Mouse (Mus musculus) urinary bladder, postnatal 4 days (tissue): Measurements from ENCODE around the gene Igsf8.
A peak's percentile ranks its signal among the peaks of the same experiment; 100 is the strongest.

Source experiments
- DNase-seq, 2 experiments: peaks; one replicate each; pipeline ENCODE4 v3.0.0; 2021 to 2022; ENCODE audit warnings: low spot score in 2 of 2

The Igsf8 gene

DNA sequence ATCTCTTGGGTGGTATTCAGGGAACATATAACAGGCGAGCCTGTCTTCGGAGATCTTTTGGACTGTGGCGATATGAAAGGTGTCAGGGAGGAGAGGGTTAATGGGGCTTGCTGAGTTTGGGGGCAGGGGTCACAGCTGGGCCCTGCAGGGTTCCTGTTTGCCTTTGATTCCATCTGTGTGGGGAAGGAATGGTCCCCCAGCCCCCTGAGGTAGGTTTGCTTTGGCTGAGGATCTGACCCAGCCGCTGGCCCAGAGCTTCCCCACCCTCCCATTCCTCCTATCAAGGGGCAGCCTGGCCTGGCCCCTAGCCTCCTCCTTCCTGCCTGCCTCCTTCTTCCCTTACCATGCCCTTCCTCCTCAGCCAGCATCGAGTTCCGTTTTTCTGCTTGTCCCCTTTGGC, 41.4 kb downstream of the Igsf8 start:
- no peak for DNase-seq

DNA sequence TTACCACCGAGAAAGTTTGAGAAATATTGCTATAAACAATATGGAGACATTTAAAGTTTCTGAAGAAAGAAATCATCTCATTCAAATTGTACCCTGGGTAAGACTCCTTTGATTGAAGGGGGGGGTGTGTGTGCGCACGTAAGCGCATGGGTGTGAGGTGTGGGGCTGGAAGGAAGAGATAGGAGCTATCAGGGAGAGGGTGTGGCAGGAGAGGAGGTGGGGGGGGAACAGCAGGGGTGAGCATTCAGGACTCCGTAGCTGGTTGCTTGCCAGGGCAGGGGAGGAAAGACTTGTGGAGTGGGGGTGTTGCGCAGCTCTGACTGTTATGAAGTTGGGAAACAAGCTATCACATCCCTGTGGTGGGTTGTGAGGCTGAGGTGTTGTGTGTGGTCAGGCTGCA, 43.0 kb downstream of the Igsf8 start:
- DNase-seq = no peak

DNA sequence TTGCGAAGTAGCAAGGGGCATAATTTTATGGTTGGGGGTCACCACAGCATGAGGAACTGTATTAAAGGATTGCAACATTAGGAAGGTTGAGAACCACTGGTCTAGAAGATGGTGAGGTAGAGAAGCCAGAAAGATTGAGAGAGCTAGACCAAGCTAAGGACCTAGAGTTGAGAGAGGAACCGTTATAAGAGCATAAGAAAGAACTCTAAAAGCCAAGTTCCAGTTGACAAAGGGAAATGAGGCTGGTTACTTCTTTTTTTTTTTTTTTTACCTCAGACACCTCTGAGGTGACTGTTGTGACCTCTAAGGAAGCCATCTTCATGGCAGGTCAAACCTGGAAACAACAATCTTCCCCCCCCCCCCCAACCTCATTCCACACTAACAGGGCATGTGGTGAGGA, 43.7 kb downstream of the Igsf8 start:
- no peak for DNase-seq

DNA sequence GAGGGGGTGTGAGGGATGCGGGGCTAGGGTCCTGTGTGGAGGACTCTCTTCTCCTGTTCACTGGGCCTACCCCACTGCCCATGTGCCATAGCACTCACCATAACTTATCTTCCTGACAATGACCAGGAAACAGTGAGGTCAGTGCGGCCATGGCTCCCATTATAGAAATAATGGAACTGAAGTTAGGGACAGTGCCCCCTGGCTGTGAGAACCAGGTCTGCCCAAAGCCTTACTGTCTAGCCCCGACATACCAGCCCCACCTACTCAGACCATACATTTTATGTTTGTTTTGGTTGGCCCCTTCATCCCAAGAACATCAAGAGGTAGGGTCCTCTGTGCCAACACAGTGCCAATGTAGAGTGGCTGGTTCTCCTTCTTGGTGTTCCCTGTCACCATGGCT, 44.2 kb downstream of the Igsf8 start:
- no peak for DNase-seq

DNA sequence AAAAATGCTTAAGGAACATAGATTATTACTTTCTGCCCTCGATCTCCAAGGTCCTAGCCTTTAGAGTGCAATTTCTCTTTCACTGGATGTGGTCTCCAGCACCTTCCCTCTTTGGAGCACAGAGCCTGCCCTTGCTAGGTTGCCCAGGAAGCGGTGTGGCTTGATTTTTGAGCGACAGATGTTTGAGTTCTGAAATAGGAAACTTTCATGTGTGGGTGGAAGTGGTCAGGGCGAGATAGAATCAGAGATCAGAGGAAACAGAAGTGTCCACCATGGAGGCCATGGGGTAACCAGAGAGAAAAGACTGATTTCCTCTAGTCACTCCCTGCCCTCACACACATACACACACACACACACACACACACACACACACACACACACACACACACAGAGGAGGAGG, 44.8 kb downstream of the Igsf8 start:
- DNase-seq = no peak

DNA sequence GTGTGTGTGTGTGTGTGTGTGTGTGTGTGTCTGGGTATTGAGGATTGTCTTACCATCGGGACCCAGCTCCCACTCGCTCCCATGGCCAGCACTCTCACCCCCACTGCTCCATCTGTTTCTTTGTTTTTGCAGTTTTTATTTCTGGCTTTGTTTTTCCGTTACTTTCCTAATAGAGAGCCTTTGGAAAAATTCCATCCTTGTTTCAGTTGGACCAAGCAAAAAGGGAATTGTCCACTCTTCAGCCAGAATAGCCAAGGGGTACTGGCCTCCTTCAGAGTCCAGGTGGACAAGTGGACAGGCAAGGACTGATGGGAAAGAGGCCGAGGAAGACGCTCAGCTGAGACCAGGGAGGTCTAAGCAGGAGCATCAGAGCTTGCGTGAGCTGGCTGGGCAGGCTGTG, 45.4 kb downstream of the Igsf8 start:
- no peak for DNase-seq

DNA sequence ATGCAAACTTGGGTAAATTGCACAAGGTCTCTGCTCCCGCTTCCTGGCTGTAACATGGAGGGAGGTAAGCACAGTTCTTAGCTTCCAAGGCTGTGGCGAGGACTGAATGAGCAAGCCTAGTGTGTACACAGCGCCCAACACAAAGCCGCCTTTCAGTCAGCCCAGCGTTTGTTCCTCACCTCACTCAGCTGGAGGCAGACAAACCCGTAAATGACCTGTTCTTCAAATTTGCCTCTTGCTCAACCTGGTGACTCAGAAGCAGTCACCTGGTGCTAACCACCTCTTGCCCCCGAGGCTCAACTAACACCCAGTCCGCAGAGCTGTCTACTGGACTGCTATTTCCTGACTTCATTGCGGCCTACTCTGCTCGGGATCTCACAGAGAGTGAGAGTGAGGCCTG, 46.5 kb downstream of the Igsf8 start:
- no peak for DNase-seq

DNA sequence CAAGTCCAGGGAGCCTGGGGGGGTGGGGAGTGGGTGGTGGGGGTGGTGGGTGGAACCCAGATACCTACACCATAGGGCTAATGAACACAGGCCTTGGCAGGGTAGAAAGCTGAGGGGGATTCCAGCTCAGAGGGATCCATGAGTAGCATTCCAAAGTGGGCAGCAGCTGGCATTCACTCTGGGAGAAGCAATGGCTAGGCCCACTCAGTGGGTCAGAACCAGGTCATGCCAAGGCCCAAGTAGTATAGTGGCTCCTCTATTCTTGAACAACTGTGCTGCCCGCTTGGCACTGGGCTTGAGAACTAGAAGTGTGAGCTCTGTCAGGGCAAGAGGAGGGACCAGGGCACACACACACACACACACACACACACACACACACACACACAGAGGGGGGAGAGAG, 47.0 kb downstream of the Igsf8 start:
- no peak for DNase-seq

DNA sequence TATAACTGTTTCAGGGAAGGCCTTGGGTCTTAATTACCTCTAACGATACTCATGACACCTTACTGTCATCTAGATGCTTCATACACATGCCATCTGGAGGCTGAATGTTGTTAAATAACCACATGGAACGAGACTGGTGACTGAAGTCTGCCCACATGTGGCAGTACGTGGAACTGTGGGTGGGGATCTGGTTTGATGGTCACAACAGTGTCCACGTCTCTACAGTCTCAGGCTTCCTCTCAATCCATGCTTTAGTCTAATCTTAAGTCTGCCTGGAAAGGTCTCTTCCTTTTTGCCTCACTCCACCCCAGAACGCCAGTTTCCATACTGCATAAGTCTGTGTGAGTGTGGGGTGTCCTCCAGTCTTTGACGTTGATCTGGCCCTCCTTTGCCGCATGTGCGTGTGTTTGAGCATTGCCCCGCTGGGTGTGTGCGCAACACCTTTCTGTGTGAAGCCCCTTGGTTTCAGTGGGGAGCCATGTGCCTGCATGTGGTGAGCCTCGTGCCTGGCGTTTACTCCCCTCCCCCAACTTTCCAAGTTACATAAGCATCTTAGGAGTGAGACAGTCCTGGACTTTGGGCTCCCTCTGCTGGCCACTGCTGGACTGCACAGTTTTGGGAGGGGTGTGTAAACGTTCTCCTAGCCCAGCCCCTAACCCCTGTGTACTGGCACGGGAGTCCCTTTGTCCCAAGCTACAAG, 48.4 kb downstream of the Igsf8 start:
- peak; percentile 86 to 93 for DNase-seq

DNA sequence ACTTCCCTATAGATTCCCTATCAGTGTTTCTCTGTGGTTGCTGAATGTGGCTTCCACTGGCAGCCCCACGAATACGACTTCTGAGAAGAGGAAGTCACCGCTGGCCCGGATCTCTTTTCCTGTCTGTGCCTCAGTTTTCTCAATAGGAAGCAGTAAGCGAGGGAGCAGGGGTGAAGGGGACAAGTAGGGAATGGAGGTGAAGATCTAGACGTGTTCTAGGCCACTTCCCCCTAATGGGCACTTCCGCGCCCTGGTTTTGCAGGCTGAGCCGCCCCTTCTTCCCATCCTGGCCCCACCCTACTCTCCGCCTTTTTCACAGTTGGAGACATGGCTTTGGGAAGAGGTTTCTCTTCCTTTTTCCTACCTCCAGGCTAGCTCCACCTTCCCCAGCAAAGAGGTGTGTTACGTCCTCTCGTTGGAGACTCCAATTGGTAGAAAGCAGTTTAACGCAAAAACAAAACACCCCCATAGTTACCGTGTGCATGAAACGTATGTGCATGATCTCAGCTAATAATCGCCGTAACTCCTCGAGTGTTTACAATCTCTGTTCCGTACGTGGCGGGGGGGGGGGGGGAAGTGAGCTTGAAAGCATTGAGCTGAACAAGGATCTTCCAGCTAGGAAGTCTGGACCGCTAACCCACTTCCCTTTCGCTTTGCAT, 49.9 kb downstream of the Igsf8 start:
- peak in 1 of 2 experiments; percentile 53 for DNase-seq

DNA sequence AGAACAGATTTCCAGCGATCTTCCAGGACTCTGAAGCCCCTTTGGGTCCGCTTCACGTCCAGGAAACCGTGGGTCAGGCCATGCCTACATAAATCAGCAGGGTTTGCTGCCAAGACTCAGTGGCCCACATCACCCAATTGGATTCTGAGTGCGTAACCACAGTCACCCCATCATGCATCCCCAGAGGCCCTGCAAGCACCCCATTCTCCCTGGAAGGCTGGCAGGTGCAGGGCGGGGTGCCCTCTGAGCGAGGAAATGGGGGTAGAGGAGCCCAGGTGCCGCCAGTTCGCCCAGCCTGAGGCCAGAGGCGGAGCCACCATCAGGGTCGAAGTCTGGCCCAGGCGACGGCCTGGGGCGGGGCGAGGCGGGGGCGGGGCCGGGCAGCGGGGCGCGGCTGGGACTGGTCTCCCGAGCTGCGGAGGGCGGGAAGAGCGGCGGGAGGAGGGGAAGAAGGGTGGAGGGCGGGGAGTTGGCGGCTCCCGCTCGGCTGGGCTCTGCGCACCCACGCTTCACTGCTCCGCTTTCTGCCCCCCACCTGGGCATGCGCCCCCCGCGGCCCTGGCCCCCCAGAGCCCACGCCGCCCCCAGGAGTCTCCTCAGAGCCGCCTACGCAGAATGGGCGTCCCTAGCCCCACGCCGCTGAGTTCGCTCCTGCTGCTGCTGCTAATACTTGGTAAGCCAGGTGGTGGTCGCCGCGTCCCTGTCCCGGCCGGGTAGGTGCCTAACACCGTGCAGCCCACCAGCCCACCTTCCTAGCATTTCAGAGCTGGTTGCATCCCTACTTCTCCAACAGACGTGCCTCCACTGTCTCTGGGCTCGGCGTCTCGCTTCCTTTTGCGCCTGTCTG, 50.7 kb downstream of the Igsf8 start:
- DNase-seq = peak; percentile 87

DNA sequence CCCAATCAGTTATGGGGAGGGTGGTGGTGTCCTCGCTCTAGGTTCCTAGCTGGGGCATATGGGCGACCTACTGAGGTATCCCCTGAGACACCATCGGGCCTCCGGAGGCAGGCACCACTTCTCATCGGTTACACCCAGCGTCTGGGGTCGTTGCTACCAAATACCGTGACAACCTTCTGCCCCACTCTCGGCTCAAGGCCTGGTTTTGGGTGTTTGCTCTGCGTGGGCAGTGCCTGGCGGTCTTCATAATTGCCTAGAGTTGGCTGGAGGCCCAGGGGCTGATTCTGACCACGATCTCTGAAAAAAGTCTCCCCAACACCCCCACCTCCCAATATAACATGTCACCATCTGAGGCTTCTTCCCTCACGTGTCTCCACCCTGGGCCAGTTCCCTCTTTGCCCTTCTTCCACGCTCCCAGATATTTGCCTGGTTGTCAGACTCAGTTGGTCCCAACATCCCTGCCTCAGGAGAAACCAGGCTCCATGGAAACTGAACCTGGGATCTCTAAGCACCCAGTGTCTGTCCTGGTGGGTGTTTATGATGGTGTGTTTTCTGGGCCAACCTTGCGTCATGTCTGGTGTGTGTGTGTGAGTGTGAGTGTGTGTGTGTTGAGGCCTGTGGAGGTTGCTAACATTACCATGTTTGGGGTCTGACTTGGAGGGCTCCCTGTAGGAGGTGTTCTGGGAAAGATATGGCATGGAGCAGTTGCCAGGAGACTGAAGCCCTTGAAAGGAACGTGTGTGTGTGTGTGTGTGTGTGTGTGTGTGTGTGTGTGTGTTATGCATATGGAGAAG, 51.5 kb downstream of the Igsf8 start:
- DNase-seq = no peak

DNA sequence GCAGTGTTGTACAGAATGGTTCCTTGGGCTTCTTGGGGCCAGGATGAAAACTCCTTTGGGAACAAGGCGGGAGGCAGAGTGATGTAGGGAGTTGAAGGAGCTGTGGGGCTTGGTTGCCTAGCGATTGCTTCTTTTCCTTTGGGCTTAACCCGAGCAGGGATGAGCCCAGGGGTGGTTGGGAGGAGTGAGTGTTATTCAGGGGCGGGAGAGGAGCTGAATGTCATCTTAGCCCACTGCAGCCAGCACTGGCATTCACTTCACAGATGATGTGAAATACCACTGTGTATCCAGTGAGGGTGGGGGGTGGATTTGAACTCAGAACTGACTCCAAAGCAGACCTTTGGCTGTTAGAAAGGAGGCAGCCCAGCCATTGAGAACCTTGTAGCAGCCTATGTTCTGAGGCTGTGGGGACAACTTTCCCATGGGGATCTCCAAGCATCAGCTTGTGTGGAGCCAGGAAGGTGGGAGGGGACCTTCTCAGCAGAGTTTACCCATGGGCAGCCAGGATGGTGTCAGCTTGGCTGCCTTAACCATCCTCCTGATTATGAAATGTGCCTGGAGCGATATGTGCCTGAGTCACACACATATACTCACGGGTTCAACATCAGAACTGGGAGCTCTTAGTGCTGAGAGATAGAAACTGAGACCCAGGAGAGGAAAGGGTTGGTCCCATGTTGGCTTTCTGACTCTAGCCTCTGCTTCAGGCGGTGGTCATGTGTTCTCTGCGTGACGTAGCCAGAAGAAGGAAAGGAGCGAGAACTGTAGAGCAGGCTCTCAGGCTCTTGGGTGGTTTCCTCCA, 52.4 kb downstream of the Igsf8 start:
- no peak for DNase-seq

DNA sequence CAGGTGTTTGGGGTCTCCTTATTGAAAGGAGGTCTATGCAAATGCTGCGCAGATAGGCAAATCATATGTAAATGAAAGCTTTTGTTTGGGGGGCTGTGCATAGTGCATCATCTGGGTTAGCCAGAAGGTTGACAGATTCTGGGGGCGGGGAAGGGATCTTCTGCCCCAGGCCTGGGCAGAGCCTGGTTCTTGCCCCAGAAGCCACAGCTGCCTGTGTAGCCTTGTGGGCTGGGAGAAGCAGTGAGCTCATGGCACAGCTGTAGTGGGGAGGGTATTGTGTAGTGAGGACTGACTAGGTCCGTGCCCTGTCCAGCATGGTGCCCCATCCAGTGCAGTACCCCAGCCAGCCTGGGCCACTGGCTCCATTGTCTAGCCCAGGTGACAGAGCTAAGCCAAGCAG, 53.5 kb downstream of the Igsf8 start:
- no peak for DNase-seq

DNA sequence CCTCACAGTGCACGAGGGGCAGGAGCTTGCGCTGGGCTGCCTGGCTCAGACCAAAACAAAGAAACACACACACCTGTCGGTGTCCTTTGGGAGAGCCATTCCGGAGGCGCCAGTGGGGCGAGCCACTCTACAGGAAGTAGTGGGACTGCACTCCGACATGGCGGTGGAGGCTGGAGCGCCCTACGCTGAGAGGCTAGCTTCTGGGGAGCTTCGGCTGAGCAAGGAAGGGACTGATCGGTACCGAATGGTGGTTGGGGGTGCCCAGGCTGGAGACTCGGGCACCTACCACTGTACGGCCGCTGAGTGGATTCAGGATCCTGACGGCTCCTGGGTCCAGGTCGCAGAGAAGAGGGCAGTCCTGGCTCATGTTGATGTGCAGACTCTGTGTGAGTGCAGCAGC, 56.0 kb downstream of the Igsf8 start:
- DNase-seq = no peak

DNA sequence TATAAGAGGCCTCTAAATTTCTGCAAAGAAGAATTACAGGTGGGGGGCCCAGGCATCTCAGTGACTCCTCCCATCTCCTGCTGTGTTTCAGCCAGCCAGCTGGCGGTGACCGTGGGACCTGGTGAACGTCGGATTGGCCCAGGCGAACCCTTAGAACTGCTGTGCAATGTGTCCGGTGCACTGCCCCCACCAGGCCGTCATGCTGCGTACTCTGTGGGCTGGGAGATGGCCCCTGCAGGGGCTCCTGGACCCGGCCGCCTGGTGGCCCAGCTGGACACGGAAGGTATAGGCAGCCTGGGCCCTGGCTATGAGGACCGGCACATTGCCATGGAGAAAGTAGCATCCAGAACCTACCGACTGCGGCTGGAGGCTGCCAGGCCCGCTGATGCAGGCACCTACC, 56.5 kb downstream of the Igsf8 start:
- no peak for DNase-seq

DNA sequence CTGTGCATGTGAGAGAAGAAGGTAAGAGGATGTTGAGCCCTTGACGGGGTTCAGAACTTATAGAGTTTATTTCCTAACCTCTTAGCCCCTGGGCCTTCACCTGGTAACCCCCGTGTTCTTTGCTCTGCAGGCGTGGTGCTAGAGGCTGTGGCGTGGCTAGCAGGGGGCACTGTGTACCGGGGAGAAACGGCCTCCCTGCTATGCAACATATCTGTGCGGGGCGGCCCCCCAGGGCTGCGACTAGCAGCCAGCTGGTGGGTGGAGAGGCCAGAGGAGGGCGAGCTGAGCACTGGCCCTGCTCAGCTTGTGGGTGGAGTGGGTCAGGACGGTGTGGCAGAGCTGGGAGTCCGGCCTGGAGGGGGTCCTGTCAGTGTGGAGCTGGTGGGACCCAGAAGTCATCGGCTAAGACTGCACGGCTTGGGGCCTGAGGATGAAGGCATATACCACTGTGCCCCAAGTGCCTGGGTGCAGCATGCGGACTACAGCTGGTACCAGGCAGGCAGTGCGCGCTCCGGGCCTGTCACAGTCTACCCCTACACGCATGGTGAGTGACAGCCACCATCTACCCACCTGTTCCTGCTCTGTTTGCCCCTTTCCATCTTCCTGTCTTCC, 57.1 kb downstream of the Igsf8 start:
- no peak for DNase-seq

DNA sequence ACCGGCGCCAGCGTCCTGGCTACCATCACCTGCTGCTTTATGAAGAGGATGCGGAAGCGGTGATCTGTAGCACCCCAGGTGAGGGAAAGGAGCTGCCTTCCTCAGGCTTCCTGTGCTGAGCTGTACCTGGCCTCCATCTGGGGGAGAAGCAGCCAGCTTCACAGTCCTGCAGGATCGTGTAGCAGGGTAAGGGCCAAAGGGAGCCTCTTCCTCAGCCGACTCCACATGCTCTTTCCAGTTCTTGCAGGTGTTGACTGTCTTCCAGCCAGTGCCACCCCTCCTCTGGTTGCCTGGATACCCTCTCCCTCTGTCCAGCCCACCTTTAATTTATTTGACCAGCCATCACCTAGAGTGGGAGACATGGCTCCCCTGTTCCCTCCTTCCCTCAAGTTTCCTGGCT, 57.9 kb downstream of the Igsf8 start:
- DNase-seq = no peak

DNA sequence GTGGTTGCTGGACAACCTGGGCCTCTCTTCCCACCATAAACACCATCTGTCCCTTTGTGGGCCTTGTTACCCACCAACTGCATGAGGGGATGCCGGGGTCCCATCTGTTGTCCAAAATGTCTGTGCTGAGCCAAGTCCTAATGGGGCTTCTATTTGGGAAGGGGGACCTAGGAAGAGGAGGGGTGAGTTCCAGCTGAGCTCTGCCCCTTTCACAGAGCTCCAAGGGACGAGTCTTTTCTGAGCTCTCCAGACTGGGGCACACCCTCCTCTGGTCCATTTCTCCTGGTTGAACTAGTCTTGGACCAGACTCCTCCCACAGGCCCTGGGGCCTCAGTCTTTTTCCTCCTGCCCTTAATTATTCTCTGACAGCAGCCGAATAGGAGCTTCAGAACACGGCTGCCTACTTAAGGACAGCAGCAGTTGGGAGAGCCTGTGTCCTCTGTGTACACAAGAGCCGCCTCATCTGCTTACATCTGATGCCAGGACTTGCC, 58.5 kb downstream of the Igsf8 start:
- no peak for DNase-seq

DNA sequence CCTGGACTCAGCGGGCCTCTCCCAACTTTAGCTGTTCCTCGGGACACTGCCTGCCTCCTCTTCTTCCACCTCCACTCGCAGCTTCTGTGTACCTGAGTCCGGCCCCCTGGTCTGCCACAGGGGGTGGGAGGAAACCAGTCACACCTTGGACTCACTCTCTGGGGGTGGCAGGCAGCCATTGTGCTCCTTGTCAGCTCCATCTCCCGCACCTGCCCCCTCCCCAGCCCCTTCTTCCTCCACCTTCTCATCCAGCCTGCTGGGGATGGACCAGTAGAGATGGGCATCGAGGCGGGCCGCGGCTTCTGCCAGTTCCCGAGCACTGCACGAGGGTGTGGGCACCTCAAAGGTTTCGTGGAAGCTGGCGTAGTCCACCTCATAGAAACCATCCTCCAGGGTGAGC, 61.3 kb downstream of the Igsf8 start:
- no peak for DNase-seq

DNA sequence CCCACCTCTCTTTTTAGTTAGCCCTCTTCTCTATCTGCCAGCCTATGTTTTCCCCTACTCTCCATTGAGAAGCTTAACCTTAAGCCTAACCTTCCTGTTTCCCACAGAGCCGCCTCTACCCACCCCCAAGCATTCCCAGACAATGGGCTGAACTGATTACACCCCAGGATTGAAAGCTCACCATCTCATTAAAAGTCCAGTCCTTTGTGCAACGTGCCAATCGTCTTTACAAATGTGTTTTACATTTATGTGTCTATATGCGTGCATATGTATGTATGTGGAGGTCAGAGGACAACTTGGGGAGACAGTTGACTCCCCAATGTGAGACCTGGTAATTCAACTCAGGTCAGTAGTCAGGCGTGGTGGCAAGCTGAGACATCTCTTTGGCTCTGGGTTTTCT, 61.9 kb downstream of the Igsf8 start:
- no peak for DNase-seq
